Mouse (Mus musculus) liver, postnatal 0 days (tissue): ENCODE data around the gene Capn5.

Experiments used
- CTCF ChIP-seq: sonication (generic); IDR thresholded peaks from 2 replicates; pipeline ENCODE4 v1.5.1; 2016; ENCODE audit warnings: antibody characterized with exemption, low read depth
- EP300 ChIP-seq: IDR thresholded peaks from 2 replicates; pipeline ENCODE4 v1.6.1; 2016; ENCODE audit warnings: antibody characterized with exemption, low read depth, mild to moderate bottlenecking

DNA sequence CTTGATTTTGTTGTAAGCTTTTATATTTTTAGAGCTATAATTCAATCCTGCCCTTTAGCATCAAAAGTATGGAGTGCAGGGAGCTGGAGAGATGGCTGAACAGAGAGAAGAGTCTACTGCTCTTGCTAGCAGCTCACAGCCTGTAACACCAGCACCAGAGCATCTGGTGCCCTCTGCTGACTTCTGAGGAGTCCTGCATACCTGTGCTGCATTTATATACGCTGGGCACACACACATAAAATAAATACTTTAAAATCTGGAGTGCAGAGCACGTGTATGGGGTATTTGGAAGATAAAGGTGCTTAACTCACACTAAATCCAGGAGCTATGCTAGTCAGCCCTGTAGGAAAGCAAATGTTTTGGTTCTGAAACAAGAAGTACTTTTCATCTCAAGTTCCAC lies 91.7 kb downstream of the Capn5 start:
- TF ChIP-seq CTCF: peak; percentile 71
- no peak for TF ChIP-seq EP300
